Comparison of ENCODE assay signal across 11 mouse cellular contexts in genomic region chr19:5945891-5946290, GRCm38 (mm10). TPM values are rescaled to one million over a fixed set of nuclear protein-coding genes. Genes with fewer than 3 reads are reported as not detected.
DNase-seq lines count a peak whose midpoint lies in the region; ATAC-seq lines count a peak whose summit lies in the region.
"Had no signal": no experiment of that assay in that cellular context is flagged by ENCODE, and none has a peak within 500 bp of the region (broad histone marks: within the 10 kb centered on the region; RNA-seq: fewer than 3 reads in every experiment).

No protein-coding gene starts in this region.

- no peak overlapping the region for H3K4me2 ChIP-seq in liver, embryonic 15.5 days
- H3K4me2 ChIP-seq in forebrain, embryonic 15.5 days (replicated peaks), result no peak overlapping the region
- H3K4me2 ChIP-seq: limb, embryonic 13.5 days had no signal

- H3K27ac ChIP-seq in liver, embryonic 15.5 days (replicated peaks), result peak overlapping the region; percentile 62
- H3K27ac ChIP-seq in forebrain, embryonic 15.5 days (replicated peaks), result no peak overlapping the region
- H3K27ac ChIP-seq: forebrain, embryonic 10.5 days; limb, embryonic 13.5 days had no signal

- no peaks in the 10 kb centered on the region for H3K27me3 ChIP-seq in liver, embryonic 15.5 days
- no peaks in the 10 kb centered on the region for H3K27me3 ChIP-seq in forebrain, embryonic 15.5 days
- H3K27me3 ChIP-seq: limb, embryonic 13.5 days had no signal

- no peak overlapping the region for H3K9ac ChIP-seq in liver, embryonic 15.5 days
- H3K9ac ChIP-seq in forebrain, embryonic 15.5 days (replicated peaks), result no peak overlapping the region
- H3K9ac ChIP-seq: limb, embryonic 13.5 days had no signal

- H3K9me3 ChIP-seq in liver, embryonic 15.5 days (replicated peaks), result no peaks in the 10 kb centered on the region
- H3K9me3 ChIP-seq in forebrain, embryonic 15.5 days, result no peaks in the 10 kb centered on the region
- H3K9me3 ChIP-seq: forebrain, embryonic 10.5 days; limb, embryonic 13.5 days had no signal

- H3K4me3 ChIP-seq in liver, embryonic 15.5 days (replicated peaks), result no peak overlapping the region
- no peak overlapping the region for H3K4me3 ChIP-seq in forebrain, embryonic 15.5 days
- H3K4me3 ChIP-seq: forebrain, embryonic 10.5 days; limb, embryonic 13.5 days had no signal

- no peak for ATAC-seq in liver, embryonic 15.5 days (ENCODE audit: insufficient read depth)
- ATAC-seq in forebrain, embryonic 15.5 days (replicated peaks), result no peak

- H3K4me1 ChIP-seq in liver, embryonic 15.5 days (replicated peaks), result peaks cover 26% of the 10 kb centered on the region
- H3K4me1 ChIP-seq in forebrain, embryonic 15.5 days, result no peaks in the 10 kb centered on the region
- H3K4me1 ChIP-seq: forebrain, embryonic 10.5 days had no signal

- H3K36me3 ChIP-seq in liver, embryonic 15.5 days (replicated peaks), result peaks cover 99% of the 10 kb centered on the region
- peaks cover 9% of the 10 kb centered on the region; the same call in 1 of the 2 replicates for H3K36me3 ChIP-seq in forebrain, embryonic 15.5 days

- WGBS in liver, embryonic 15.5 days (ENCODE audit: insufficient replicate concordance), result 81% methylated on average over 8 of the region's 8 CpGs
- 87% methylated on average over 8 of the region's 8 CpGs for WGBS in forebrain, embryonic 15.5 days

- peak; percentile 98 for DNase-seq in heart, adult 11 months
- no peak for DNase-seq in heart, adult 8-10 months (ENCODE audit: low spot score)
- DNase-seq in NIH3T3 (ENCODE audit: low read depth), result peak; percentile 92
- DNase-seq in heart, adult 9 months (ENCODE audit: low spot score in 2 of 2), result peak; percentile 71 to 78
- DNase-seq in right cerebral cortex, postnatal 10 days (ENCODE audit: low spot score in 2 of 2), result no peak
- DNase-seq in right cerebral cortex, postnatal 14 days, result no peak
- DNase-seq: adrenal gland, adult 8-10 months had no signal

RNA-seq across cellular contexts. Expression of gene Pola2, which starts 18.1 kb away (rescaled TPM):
- total RNA-seq in heart, adult 8-10 months (2022), result 10 to 100 TPM in 2 of 4 experiments, 1 to 10 TPM in 2; 7.8 to 13.5 (median 9.3) TPM
- polyA plus RNA-seq in liver, embryonic 15.5 days (2015; fragmentation: Nextera tagmentation; extraction: Ambion mirVana), result 53.8 and 58.9 TPM in 2 replicates
- 35.5 and 36.2 TPM in 2 replicates for polyA plus RNA-seq in forebrain, embryonic 15.5 days (2015; fragmentation: Nextera tagmentation; extraction: Ambion mirVana)

RNA-seq across cellular contexts. Expression of gene Cdc42ep2, which starts 21.3 kb away (rescaled TPM):
- total RNA-seq in heart, adult 8-10 months (2022), result 1 to 10 TPM; 6.0 to 9.7 (median 8.9) TPM
- 2.9 and 3.1 TPM in 2 replicates for polyA plus RNA-seq in liver, embryonic 15.5 days (2015; fragmentation: Nextera tagmentation; extraction: Ambion mirVana)
- polyA plus RNA-seq in forebrain, embryonic 15.5 days (2015; fragmentation: Nextera tagmentation; extraction: Ambion mirVana), result 9.1 and 10.1 TPM in 2 replicates

RNA-seq across cellular contexts. Expression of gene Dpf2, which starts 33.1 kb away (rescaled TPM):
- total RNA-seq in heart, adult 8-10 months (2022), result 10 to 100 TPM; 71.9 to 95.2 (median 81.1) TPM
- 52.7 and 59.4 TPM in 2 replicates for polyA plus RNA-seq in liver, embryonic 15.5 days (2015; fragmentation: Nextera tagmentation; extraction: Ambion mirVana)
- polyA plus RNA-seq in forebrain, embryonic 15.5 days (2015; fragmentation: Nextera tagmentation; extraction: Ambion mirVana), result 120 and 137 TPM in 2 replicates

RNA-seq across cellular contexts. Expression of gene Slc22a20, which starts 40.1 kb away (rescaled TPM):
- total RNA-seq in heart, adult 8-10 months (2022), result not detected
- polyA plus RNA-seq in liver, embryonic 15.5 days (2015; fragmentation: Nextera tagmentation; extraction: Ambion mirVana), result 0.05 TPM in 1 of 2 replicates, not detected in the other
- polyA plus RNA-seq in forebrain, embryonic 15.5 days (2015; fragmentation: Nextera tagmentation; extraction: Ambion mirVana), result not detected in 2 replicates
- total RNA-seq: adrenal gland, adult 8-10 months had no signal
- polyA plus RNA-seq: forebrain, embryonic 10.5 days; limb, embryonic 13.5 days had no signal

RNA-seq across cellular contexts. Expression of gene Tigd3, which starts 51.9 kb away (rescaled TPM):
- total RNA-seq in heart, adult 8-10 months (2022), result under 1 TPM; 0.23 to 0.50 (median 0.34) TPM
- polyA plus RNA-seq in liver, embryonic 15.5 days (2015; fragmentation: Nextera tagmentation; extraction: Ambion mirVana), result 2.8 and 2.9 TPM in 2 replicates
- polyA plus RNA-seq in forebrain, embryonic 15.5 days (2015; fragmentation: Nextera tagmentation; extraction: Ambion mirVana), result 12.9 and 14.3 TPM in 2 replicates

Comparison
In these comparisons a context has a peak if more than half of its experiments do, and no peak if none do; other contexts are left out.
1. DNase-seq: peak in heart, adult 11 months (single experiment), NIH3T3 (single experiment) and heart, adult 9 months (2 of 2); none in heart, adult 8-10 months (single experiment), right cerebral cortex, postnatal 10 days (0 of 2) and right cerebral cortex, postnatal 14 days (single experiment).